Mouse (Mus musculus) olfactory bulb, adult 2 months (tissue): Measurements from ENCODE around the gene Ctsll3.

Source experiments
- CTCF ChIP-seq: fragments of 200-500 bp; IDR thresholded peaks from 2 replicates; pipeline ENCODE4 v1.5.1; 2012; ENCODE audit warnings: low read depth, mild to moderate bottlenecking, low read length, moderate library complexity; ENCODE audit not compliant: insufficient read depth
- POLR2A ChIP-seq: fragments of 200-500 bp; IDR thresholded peaks from 2 replicates; pipeline ENCODE4 v1.6.1; 2012; ENCODE audit warnings: mild to moderate bottlenecking, low read depth, low read length, moderate library complexity; ENCODE audit not compliant: insufficient read depth

DNA sequence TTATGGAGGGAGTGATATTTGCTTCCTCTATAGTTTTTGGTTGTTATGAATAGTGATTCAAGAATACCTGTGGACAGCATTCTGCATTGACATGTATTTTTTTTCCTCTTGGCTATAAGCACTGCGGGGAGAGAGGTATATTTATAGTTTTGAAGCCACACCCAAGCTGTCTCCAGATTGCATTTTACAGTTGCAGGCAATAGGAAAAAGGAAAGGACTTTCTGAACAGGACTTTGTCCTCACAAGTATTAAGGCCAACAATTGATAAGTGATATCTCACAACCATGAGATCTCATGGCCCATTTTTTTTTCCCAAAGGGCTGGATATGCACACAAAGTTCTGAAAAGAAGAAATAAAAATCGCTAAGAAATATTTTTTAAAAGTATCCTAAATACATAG, 7.0 kb upstream of the Ctsll3 start:
- TF ChIP-seq CTCF (no peak), POLR2A (no peak)
